Mouse (Mus musculus) intestine, embryonic 16.5 days (tissue): ENCODE measurements around the gene Fcrl6. TPM values are rescaled to one million over a fixed set of nuclear protein-coding genes. Genes with fewer than 3 reads are reported as not detected.

Experiments used
- ATAC-seq: fragments of 200-750 bp; cut with Nextera tagmentation; 2 replicates; pipeline ENCODE4 v1.8.0; 2017; ENCODE audit warnings: moderate TSS enrichment, moderate library complexity
- H3K27ac ChIP-seq: fragments of 300-500 bp; sonication (generic); 2 replicates; pipeline ENCODE4 v1.5.1; 2014; ENCODE audit warnings: mild to moderate bottlenecking, low read length
- H3K27me3 ChIP-seq: fragments of 300-500 bp; sonication (generic); replicated peaks from 2 replicates; pipeline ENCODE4 v1.6.1; 2014; ENCODE audit warnings: low read length, control low read depth, mixed read lengths; ENCODE audit not compliant: control insufficient read depth, insufficient read depth
- H3K36me3 ChIP-seq: fragments of 300-500 bp; sonication (generic); 2 replicates; pipeline ENCODE4 v1.6.1; 2014; ENCODE audit warnings: low read length, control low read depth; ENCODE audit not compliant: control insufficient read depth, insufficient read depth
- H3K4me1 ChIP-seq: fragments of 300-500 bp; sonication (generic); 2 replicates; pipeline ENCODE4 v1.6.1; 2014; ENCODE audit warnings: low read length, control low read depth, mixed read lengths; ENCODE audit not compliant: control insufficient read depth, insufficient read depth
- H3K4me2 ChIP-seq: fragments of 300-500 bp; sonication (generic); 2 replicates; pipeline ENCODE4 v1.6.1; 2014; ENCODE audit warnings: low read depth, low read length, control low read depth
- H3K4me3 ChIP-seq: fragments of 300-500 bp; sonication (generic); 2 replicates; pipeline ENCODE4 v1.5.1; 2014; ENCODE audit warnings: mild to moderate bottlenecking, low read length
- H3K9ac ChIP-seq: fragments of 300-500 bp; sonication (generic); 2 replicates; pipeline ENCODE4 v1.6.1; 2014; ENCODE audit warnings: low read depth, low read length
- H3K9me3 ChIP-seq: fragments of 300-500 bp; sonication (generic); 2 replicates; pipeline ENCODE4 v1.6.1; 2016; ENCODE audit warnings: low read length, control low read depth; ENCODE audit not compliant: control insufficient read depth
- WGBS: fragments of 180-500 bp; shearing (Covaris S2); extraction: QIAGEN DNeasy Blood & Tissue Kit; methylation state at CpG from one replicate; pipeline ENCODE4 v1.1.7; 2014; 5-methylcytosine and 5-hydroxymethylcytosine counted together
- polyA plus RNA-seq: library from polyadenylated mRNA; unstranded; fragments of >200 nt; fragmentation: Nextera tagmentation; extraction: Ambion mirVana; gene quantifications from 2 replicates; pipeline ENCODE4 v1.2.1, GENCODE M21; 2015

The Fcrl6 gene
- polyA plus RNA-seq, 1 experiment from 2014 or later: not detected

DNA sequence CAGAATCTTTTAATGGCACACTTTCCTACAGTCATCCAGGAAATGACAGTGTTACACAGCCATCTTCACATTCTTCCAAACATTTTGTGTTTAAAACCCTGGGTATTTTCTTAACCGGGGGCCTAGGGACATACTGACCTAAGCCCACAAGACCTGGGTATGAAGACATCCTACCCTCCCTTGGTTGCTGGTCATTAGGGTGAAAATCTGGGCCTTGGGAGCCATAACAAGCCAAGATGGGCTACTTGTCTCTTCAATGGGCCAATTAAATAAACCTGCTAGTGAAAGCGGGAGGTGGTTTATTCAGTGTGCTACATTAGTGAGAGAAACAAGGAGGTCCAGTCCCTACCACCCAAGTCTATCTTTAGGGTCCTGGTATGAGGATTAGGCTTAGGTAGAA lies 31.8 kb upstream of the Fcrl6 start:
- Histone ChIP-seq H3K27me3 (no peaks in the 10 kb centered on the region), H3K27ac (no peak overlapping the region), H3K9ac (no peak overlapping the region), H3K36me3 (no peaks in the 10 kb centered on the region), H3K4me3 (no peak overlapping the region), H3K4me2 (no peak overlapping the region), H3K9me3 (no peaks in the 10 kb centered on the region), H3K4me1 (peaks cover 5% of the 10 kb centered on the region; the same call in 1 of the 2 replicates)
- 94% methylated on average over 2 of the region's 2 CpGs for WGBS
- ATAC-seq: no peak

DNA sequence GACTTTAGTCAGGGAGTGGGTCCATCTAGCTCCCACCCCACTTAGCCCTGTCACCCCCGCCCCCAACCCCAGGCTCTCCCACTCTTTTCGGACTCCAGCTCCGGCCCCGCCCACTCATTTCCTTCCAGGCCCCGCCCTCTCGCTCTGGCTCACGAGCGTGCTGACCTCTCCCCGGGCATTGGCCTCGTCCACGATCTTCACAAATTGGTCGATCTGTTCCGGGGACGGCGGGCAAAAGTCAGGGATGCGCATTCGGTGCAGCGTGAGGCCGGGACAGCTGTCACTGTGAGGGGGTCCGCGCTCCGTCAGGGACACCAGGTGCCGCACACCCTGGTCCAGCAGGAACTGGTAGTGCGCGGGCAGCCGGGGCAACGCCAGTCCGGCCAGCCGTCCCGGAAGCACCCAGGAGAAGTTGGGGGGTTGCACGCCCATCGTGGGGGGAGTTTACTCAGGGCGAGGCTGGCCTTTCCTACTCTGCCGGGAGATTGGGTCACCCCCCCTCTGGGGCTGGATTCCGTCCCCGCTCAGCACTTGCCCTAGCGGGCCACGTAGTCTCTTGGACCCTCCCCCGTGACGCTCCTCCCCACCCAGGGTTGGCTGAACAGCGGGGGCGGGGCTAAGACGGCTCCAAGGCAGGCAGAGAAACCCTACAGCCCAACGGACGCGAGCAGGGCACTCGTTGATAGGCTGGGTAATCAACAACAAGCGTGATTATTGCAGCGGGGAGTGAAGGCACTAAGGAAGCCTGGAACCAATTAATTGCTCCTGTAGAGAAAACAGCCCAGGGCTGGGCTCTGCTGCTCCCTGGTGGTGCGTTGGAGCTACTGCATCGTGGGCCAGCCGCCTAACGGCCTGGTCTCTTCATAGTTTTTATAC lies 30.3 kb upstream of the Fcrl6 start, which contains the start of gene Dusp23:
Dusp23 (minus strand) TSS at position 512 of the 876 bp plus-strand sequence.
- peaks cover 2% of the 10 kb centered on the region; the same call in 1 of the 2 replicates for H3K9me3 ChIP-seq
- H3K27me3 ChIP-seq: no peaks in the 10 kb centered on the region
- under 1% methylated on average over 53 of the region's 53 CpGs for WGBS
- H3K27ac ChIP-seq: peak within 1 kb of the TSS; percentile 95
- peak; percentile 100 for ATAC-seq
- H3K4me3 ChIP-seq: peak within 1 kb of the TSS; percentile 82
- H3K9ac ChIP-seq: peak within 1 kb of the TSS; percentile 90
- peak within 1 kb of the TSS; percentile 58 for H3K4me2 ChIP-seq
- H3K36me3 ChIP-seq: no peaks in the 10 kb centered on the region
- peaks cover 5% of the 10 kb centered on the region; the same call in 1 of the 2 replicates for H3K4me1 ChIP-seq

DNA sequence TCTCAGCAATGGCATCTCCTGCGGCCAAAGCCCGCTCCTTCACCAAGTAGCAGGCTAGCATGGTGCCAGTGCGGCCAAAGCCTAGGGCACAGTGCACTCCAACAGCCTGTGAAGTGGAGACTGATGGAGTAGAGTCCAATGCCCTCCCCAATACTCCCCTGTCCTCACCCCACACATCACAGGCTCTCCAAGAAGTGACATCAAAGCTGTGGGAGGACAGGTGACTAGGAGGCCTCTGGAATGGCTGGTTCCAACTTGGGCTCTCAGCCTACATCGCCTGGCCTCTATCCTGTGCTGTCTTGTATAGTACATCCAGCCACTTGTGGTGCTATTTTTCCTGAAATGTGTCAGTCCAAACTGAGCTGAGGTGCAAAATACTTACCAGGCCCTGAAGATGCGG lies 29.4 kb upstream of the Fcrl6 start:
- Histone ChIP-seq H3K9ac (no peak overlapping the region), H3K27me3 (no peaks in the 10 kb centered on the region), H3K36me3 (no peaks in the 10 kb centered on the region), H3K4me2 (no peak overlapping the region), H3K27ac (no peak overlapping the region), H3K9me3 (peaks cover 2% of the 10 kb centered on the region; the same call in 1 of the 2 replicates), H3K4me3 (no peak overlapping the region), H3K4me1 (peaks cover 5% of the 10 kb centered on the region; the same call in 1 of the 2 replicates)
- WGBS: 88% methylated on average over 5 of the region's 5 CpGs
- ATAC-seq: no peak

DNA sequence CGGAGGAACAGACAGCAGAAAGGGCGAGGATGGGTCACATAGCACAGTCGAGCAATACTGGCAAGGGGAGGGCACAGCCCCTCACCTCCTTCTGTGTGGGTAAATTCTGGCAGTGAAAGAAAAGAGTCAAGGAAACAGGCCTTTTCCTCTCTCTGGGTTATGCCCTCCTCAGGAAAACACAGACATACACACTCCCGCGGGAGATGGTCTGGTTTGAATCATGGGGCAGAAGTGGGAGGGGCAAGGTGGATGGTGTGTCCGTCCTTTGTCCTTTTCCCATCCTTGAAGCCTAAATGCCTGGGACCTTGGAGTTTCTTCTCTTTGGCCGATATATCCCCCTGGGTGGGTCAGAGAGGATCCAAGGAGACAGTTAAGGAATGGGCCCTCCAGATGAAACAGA lies 27.5 kb upstream of the Fcrl6 start:
- Histone ChIP-seq H3K9ac (no peak overlapping the region), H3K4me3 (no peak overlapping the region), H3K4me2 (no peak overlapping the region), H3K27ac (no peak overlapping the region), H3K36me3 (no peaks in the 10 kb centered on the region), H3K27me3 (no peaks in the 10 kb centered on the region), H3K4me1 (peaks cover 2% of the 10 kb centered on the region; the same call in 1 of the 2 replicates), H3K9me3 (peaks cover 2% of the 10 kb centered on the region; the same call in 1 of the 2 replicates)
- WGBS: 37% methylated on average over 7 of the region's 7 CpGs
- ATAC-seq: no peak

DNA sequence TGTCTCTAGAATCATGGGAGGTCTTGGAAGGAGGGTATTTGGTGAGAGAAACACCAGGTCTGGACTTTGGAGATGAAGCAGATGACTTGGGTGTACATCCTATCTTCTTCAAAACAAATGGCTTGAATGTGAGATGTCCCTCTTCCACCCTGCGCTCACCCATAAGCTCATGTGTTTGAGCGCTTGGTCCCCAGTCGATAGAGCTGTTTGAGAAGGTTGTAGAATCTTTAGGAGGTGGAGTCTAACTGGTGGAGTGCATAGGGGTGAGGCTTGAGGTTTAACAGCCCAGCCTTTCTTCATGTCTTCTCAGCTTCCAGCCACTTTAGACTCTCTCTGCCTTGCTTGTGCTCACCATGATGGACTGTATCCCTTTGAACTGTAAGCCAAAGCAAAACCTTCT lies 24.0 kb upstream of the Fcrl6 start:
- Histone ChIP-seq H3K27me3 (no peaks in the 10 kb centered on the region), H3K4me1 (peaks cover 2% of the 10 kb centered on the region; the same call in 1 of the 2 replicates), H3K4me3 (no peak overlapping the region), H3K36me3 (no peaks in the 10 kb centered on the region), H3K27ac (no peak overlapping the region), H3K9ac (no peak overlapping the region), H3K4me2 (no peak overlapping the region), H3K9me3 (peaks cover 2% of the 10 kb centered on the region; the same call in 1 of the 2 replicates)
- 89% methylated on average over 3 of the region's 3 CpGs for WGBS
- ATAC-seq: no peak

DNA sequence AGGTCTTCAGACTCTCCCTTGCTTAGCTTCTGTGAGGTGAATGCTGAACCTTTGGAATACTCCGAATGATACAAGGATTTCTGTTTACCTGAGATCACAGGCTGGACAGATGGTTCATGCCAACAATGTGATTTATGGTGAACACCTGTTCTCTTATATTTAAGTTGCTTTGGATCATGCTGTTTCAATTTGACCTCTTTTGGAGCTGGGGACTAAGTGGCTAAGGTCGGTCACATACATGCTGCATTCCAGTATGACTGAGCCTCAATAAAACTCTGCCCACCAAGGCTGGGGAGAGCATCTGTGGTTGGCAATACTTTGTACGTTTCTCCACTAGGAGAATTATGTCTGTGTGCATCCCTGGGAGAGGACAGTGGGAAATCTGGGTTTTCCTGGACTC lies 21.7 kb upstream of the Fcrl6 start:
- Histone ChIP-seq H3K4me3 (no peak overlapping the region), H3K9me3 (peaks cover 2% of the 10 kb centered on the region; the same call in 1 of the 2 replicates), H3K4me1 (no peaks in the 10 kb centered on the region), H3K27ac (no peak overlapping the region), H3K27me3 (no peaks in the 10 kb centered on the region), H3K4me2 (no peak overlapping the region), H3K36me3 (no peaks in the 10 kb centered on the region), H3K9ac (no peak overlapping the region)
- no peak for ATAC-seq
- 54% methylated on average over 3 of the region's 3 CpGs for WGBS

DNA sequence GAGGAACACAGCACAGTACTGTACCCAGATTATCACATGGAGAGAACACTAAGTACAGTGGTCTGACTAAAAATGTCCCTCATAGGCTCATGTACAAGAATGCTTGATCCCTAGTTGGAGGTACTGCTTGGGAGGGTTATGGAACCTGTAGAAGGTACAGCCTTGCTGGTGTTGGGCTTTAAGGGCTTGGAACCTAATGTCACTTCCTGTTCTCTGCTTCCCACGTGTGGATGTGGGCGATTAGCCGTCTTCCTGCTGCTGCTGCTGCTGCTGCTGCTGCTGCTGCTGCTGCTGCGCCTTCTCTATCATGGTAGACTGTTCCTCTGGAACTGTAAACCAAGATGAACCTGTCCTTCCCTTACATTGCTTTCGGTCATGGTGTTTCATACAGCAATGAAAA lies 21.2 kb upstream of the Fcrl6 start:
- ATAC-seq: no peak
- no peaks in the 10 kb centered on the region for H3K4me1 ChIP-seq
- no peak overlapping the region for H3K4me2 ChIP-seq
- WGBS: 64% methylated on average over 5 of the region's 5 CpGs
- no peaks in the 10 kb centered on the region for H3K36me3 ChIP-seq
- no peaks in the 10 kb centered on the region for H3K27me3 ChIP-seq
- H3K9me3 ChIP-seq: peaks cover 2% of the 10 kb centered on the region; the same call in 1 of the 2 replicates
- H3K9ac ChIP-seq: no peak overlapping the region
- H3K27ac ChIP-seq: no peak overlapping the region
- no peak overlapping the region for H3K4me3 ChIP-seq

DNA sequence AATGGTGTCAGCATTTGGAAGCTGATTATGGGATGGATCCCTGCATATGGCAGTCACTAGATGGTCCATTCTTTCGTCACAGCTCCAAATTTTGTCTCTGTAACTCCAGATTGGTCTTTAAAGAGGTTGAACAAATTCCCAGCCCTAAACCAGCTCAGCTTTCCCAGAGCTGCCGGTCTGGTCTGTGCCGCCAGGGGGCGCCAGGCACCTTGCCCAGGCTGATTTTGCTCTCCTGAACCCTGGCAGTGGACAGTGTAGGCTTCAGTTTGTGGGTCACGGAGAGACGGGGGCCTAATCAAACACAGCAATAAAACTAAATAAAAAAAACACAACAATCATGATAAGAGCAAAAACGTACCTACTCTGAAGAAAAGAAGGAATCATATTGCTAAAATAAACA lies 16.9 kb upstream of the Fcrl6 start:
- Histone ChIP-seq H3K4me2 (no peak overlapping the region), H3K36me3 (no peaks in the 10 kb centered on the region), H3K27ac (no peak overlapping the region), H3K27me3 (no peaks in the 10 kb centered on the region), H3K9ac (no peak overlapping the region), H3K4me1 (peaks cover 5% of the 10 kb centered on the region; the same call in 1 of the 2 replicates), H3K4me3 (no peak overlapping the region), H3K9me3 (no peaks in the 10 kb centered on the region)
- no peak for ATAC-seq
- WGBS: 18% methylated on average over 7 of the region's 7 CpGs

DNA sequence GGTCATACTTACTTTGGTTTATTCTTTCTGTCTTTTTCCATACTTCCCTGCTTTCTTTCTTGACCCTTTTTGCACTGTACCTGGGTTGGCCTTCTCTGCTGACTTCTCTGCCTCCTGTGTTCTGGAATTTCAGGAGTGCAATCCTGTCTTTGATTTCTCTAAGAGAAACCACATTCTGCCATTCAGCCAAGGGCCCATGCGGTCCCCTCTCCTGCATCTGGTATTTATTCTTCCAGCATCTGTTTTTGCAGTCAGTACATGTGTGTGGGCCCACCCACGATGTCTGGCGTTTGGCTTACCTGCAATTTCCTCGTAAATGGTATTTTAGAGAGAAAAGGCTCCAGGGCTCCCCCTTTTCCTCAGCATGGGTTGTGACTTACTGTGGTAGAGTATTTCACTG lies 15.8 kb upstream of the Fcrl6 start:
- 54% methylated on average over 4 of the region's 4 CpGs for WGBS
- Histone ChIP-seq H3K4me3 (no peak overlapping the region), H3K9me3 (no peaks in the 10 kb centered on the region), H3K4me2 (no peak overlapping the region), H3K36me3 (no peaks in the 10 kb centered on the region), H3K27ac (no peak overlapping the region), H3K4me1 (peaks cover 5% of the 10 kb centered on the region; the same call in 1 of the 2 replicates), H3K27me3 (no peaks in the 10 kb centered on the region), H3K9ac (no peak overlapping the region)
- no peak for ATAC-seq
